Mouse (Mus musculus) CH12F3 (cell line): ENCODE results near the gene Wdr72.

Source experiments
- in situ Hi-C: fragments of 300-500 bp; cut with MboI; formaldehyde crosslinking; loops from 2 replicates; pipeline ENCODE4 v1.14.3; 2020; ENCODE audit warnings: low sequenced_read_pairs

Gene Wdr72

DNA sequence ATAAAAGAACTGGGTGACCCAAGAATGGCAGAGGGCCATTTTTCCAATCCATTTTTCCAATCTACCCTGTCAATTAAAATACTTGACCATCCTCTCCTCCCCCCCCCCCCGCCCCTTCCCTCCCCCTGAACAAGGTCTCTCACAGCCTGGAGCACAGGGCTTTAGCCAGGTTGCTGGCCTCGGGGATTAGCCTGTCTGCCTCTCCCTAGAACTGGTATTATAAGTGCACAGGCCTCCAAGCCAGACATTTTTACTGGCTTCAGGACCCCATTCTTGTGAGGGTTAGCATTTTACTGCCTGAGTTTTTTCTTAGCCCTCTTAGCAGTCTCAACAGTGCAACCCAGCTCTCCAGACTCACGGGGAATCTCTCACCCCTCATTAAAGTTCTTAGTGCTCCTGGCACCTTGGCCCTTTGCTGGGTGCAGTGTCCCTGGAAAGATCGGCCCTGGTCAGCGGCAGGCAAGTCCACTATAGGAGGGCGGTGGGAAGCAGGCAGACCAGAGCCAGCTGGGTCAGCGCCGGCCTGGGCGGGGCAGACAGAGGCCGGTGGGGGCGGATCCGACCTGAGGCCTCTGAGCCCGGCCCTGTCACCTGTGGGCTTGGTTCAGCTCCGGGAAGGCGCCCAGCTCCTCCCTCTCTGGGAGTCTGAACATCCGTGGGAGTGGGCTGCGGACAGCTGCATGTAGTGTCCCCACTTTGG is at the start of gene Wdr72:
Gene Wdr72, plus strand, starts transcription at position 596 of the 700 bp plus-strand sequence.
- in situ Hi-C loops, result no loop called here

DNA sequence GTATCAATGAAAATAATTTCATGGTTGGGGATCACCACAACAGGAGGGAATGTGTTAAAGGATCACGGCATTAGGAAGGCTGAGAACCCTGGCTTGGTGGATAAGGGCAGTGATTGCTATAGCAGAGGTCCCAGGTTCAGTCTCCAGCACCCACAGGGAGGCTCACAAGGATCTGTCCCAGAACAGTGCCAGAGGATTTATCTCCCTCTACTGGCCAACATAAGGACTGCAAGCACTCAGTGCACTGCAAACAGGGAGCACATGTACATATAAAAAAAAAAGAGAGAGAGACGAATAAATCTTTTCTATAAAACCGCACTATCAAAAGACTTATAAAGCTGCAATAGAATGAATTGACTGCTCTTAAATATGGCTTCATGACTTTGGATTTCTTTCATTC is 43.9 kb upstream of the Wdr72 start:
- in situ Hi-C loops, result no loop called here

DNA sequence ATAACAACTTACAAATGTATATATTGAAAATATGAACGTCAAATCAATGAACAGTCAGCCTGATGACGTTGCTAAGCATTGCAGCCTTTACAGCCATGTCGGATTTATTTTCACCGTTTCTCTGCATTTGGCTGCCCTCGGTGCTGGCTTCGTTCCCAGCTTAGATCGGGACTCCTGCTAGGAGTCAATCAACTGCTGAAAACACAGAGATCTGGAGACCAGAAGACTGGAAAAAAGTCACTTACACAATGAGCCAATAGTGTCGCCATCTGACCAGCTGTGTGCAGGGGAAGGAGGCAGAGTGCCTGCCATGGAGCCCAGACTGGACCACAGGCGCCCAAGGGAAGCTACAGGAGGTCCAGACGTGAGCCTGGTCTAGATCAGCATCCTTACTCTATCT is 43.4 kb upstream of the Wdr72 start:
- in situ Hi-C loops, result no loop called here

DNA sequence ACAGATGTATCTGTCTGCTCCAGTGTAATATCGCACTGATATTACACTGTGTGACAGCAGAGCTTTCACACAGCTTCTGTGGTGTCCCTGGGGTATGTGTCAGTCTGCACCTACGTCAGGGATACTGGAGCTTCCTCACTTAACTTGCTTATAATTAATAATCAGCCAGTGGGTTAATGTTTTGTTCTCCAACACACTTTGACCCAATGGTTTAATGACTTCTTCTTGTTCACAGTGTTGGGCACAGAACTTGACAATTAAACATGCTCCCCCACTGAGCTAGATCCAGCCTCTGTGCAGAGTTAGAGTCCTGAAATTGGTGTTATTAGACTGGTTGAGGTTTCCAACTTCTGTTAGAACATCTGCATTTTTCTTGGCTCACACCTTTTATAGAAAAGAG is 34.2 kb upstream of the Wdr72 start:
- in situ Hi-C loops, result no loop called here

DNA sequence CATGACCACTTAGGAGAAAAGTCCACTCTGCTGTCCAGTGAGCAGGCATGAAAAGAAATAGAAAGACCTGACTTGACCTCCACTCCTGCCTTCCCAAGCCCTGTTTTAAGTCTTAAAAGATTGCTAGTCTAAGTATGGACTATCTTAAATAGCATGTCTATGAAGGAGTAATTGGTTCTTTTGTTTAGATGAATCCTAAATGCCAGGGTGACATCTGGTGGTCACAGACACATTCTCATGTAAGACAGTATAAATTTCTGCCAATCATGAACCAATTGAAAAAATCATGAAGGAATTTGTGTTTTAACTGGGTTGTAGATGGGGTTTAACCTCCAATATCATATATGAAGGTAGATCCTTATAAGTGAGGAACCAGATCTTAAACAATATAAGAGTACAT is 31.7 kb upstream of the Wdr72 start:
- in situ Hi-C loops, result no loop called here

DNA sequence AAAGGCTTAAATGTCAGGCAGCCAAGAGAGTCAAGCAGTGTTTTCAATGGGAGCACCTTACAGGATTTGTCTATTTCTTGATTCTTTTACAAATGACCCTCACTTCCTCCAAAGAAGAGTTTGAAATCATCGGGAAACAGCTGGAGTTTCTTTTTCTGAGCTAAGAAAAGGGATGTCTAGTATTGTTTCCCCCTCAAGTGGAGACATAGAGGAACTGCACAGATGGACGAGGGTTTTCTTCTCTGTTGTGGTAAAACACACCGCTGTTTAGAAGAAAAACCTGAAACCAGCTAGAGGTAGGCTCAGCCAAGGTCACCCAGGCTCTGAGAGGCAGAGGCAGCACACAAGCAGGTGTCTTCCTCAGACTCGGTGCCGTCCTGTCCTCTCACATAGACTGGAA is 29.9 kb upstream of the Wdr72 start:
- in situ Hi-C loops, result no loop called here

DNA sequence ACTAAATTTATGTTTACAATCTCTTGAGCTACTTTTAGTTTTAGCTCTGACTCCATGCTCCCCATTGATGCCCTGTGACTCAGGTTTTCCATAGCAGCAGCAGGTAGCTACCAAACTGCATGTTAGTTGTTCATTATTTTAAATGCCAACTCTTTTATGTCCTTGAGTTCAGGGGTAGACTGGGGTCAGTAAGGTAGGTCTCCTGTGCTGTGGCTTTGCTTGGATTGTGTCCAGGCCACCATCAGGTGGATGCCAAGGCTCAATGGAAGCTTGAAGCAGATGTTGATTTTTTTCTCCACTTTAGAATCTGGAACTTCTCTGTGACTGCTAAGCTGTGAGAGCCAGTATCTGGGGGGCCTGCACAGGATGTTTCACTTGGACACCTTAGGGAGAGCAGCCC is 8.6 kb upstream of the Wdr72 start:
- in situ Hi-C loops, result no loop called here

DNA sequence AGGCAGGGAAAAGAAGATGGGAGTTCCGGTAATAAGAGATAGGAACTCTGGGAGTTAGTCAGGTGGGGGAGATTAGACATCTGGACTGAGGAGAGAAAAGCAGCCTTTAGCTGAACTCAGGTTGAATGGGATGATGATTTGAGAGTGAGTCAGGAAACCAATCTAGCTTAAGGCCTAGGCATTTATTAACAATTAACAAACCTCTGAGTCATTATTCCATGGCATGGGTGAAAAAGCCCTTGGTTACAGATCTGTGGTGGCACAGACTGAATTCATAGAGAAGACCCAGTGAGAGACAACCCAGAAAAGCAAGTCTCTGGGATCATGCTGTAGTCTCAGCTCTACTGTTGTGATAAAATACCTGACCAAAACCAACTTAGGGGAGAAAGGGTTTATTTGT is 7.5 kb upstream of the Wdr72 start:
- in situ Hi-C loops, result no loop called here

DNA sequence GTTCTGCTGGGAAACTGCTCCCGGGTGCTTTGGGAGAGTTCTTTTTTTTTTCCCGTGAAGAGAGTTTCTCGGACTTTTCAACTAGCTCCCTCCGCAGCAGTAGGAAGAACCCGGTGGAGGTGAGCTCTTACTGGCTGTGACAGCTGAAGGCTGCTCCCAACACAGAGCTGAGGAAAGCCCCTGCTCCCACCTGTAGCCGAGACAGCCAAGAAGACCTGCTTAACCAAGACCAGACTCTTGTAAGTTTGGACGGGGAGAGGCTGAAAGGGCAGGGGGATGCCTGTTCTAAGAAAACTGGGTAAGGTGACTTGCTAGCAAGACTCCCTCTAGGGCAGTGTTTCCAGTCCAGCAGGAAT is 283 bp downstream of the Wdr72 start:
- in situ Hi-C loops, result no loop called here

DNA sequence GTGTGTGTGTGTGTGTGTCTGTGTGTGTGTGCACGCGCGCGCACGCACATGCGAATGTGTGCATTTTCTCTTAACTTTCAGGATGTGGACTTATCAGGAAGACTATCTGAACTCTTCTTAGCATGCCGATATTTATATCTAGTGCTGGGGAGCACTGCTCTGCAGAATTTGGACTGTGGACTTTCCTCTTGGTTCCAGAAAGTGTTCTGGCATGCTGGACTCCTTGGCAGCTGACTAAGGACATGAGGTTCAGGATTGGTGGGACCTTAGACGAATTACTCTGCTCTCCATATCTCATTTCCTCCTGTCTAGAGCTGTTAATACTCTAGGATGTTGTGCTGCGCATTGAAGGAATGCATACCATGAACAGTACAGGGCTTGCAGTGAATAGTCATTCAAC is 2.4 kb downstream of the Wdr72 start:
- in situ Hi-C loops, result no loop called here

DNA sequence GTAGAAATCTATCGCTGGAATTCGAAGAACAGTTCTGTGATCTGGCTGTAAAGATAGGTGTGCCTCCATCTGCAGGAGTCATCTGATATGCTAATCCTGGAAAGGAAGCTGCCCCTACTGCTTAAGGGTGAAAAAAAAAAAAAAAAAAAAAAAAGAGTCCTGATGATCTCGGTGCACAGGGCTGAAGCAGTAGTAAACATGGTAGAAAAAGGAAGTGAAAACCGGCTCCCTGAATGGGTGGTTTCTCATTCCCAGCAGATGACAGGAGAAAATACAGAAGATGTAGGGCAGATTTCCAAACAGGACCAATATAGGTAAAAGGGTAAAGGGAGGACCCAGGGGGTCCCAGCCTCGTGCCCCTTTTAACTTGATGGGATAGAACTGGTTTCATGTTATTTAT is 16.1 kb downstream of the Wdr72 start:
- in situ Hi-C loops, result no loop called here

DNA sequence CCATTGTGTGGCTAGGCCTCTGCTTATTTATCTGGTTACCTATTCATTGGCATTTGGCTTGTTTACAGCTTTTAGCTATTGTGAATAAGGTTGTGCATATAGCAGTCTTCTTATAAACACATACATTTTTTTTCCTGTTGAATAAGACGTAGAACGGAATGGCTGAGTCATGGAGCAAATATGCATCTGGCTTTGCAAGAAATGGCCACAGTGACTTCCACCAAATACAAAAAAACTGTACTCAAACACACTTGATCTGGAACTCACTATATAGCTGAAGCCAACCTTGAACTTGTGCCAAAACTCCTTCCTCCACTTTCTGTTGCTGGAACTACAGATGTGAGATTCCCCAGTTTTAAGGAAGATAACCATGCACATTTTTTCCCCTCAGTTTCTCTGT is 23.9 kb downstream of the Wdr72 start:
- in situ Hi-C loops, result no loop called here

DNA sequence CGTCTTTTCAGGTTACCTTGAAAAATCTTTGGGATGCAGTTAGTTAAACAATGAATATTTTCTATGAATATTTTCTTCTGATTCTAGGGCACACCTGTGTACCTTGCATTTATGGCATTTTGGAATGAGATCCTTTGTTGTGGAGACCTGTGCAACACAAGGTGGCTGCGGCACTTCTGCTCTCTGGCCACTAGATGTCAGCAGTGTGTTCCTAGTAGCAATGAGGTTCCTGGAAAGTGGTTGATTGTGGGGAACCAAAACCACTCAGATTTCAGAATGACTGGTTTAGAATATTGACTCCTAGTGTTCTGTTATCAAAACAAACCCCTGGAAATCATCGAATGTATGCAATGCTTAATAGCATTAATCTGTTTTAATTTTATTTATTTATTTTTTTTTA is 31.7 kb downstream of the Wdr72 start:
- in situ Hi-C loops, result no loop called here

DNA sequence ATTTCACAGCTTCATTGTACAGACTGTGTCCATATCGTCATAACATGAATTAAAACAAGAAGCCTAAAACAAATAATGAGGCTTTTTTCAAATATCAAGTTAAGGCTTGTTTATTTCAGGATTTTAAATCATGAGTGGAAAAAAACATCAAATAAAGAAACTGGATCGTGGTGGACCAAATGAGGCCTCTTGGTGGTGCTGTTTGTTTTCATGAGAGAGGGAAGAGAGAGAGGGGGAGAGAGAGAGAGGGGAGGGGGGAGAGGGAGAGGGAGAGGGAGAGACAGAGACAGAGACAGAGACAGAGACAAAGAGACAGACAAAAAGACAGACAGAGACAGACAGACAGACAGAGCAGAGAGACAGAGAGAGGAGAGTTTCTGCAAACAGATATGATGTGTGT is 32.5 kb downstream of the Wdr72 start:
- in situ Hi-C loops, result no loop called here

DNA sequence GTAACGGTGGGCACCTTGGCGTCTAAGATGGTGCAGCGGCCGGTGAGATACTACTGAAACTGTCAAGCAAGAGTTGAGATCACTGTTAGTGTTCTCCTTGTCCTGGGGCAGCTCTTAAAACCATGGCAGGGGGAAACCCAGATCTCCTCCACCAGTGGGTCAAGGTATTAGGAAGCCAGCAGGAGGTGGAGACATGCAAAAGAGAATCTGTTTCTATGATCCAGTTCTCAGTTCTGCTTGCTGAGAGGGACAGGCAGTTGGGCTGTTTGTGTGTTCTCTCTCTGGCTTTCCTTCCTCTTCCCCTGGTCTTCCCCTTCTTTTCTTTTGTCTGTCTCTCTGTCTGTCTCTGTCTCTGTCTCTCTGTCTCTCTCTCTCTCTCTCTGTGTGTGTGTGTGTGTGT is 35.0 kb downstream of the Wdr72 start:
- in situ Hi-C loops, result no loop called here

DNA sequence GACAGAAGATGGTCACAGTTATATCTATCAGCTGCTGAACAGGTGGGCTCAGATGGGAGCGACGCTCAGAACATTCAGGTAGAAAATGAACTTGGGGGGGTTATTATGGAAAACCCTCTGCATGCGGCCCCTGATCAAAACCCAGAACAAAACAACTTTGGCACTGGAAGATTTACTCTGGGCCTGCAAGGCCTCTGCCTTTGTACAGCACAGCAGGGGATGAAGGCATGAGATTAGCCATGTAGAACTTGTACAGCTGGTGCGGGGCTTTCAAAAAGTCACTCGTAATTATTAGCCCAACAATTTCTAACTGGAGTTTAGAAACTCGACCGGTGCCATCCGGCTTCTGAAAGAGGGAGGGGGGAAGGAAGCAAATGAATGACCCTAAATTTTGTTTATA is 38.1 kb downstream of the Wdr72 start:
- in situ Hi-C loops, result no loop called here

DNA sequence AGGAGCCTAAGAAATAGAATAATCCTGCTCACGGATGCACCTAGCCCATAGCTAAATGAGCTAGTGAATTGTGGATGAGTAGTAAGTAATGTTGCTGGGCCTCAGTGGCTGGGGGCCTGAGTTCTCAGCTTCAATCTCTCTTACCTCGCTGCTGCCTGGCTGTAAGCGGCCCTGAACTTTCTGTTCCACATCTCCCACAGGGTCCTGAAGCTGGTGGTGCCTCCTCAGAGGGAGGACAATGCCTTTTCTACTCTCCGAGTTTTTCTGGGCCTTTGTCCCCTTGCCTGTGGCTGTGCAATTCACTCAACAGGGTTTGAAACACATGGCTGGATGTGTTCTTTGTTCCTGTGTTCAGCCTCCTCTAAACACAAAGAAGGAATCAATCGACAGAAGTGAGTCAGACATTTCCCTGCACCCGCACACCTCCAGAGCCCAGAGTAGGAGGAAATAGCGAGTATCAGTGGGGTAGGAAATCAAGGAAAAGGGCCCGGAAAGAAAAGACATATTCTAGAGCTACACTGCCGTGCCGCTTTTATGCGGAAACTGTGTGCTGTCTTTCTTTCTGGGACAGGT is 50.3 kb downstream of the Wdr72 start:
- in situ Hi-C loops, result no loop called here

DNA sequence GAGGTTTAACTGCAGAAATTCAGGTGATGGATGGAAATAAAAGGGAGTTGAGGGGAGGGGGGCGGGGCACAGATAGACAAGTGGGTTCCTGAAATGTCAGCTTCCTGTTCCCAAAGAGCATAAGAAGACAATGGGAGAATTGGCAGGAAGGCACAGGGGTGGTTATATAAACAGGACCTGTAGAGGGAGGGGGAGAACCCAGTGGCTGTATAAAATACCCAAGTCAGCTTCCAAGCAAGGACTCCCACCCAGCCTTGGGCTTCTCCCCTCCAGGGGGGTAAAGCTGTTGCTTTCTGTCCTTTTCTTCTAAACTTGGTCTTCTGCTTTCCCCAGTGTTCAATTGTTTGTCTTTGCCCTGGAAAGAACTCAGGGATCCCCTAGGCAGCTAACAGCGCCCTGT is 55.5 kb downstream of the Wdr72 start:
- in situ Hi-C loops, result no loop called here

DNA sequence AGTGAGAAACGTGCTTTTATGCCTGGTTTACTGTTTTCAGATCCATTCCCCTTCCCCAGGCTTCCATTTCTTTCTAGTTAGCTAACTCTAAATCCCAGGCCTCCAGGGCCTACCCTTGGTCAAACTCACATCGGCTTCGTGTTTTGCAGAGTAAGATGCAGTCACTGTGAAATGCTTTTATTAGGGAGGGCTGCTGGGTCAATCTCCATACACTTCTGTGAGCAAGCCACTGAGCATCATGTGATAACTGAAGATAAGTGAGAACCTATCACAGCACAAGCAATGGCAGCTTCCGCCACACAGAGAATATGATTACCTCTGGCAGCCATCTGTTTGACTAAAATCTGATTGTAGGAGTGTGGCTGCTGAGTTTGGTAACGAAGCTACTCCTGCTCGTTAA is 59.7 kb downstream of the Wdr72 start:
- in situ Hi-C loops, result no loop called here

DNA sequence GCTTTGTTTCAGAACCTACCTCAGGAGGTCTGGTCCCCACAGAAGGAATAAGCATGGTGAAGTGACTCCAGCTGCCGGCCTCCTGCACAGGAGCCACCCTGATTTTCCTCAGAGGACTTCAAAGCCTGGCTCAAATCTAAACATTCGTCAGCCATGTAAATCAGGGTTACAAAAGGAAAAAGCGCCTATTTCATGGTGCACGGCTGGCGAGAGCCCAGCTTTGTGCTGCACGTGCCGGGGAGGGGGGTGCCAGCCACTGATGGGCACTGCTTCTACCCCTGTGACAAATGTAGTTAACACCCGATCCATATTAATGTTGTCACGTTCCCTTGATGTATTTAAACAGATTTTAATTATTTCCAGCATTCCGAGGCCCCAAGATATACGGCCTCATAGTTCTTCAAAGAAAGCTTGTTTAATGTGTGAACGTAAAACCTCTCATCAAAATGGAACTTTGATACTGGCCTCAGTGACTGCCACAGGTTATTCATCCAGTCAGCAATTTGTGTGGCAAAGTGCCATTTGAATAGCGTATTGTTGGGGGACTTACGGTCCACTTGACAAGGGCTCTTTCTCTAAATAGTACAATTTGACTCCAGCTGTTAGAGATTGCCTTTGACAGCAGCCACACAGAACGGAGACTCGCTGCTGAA is 76.7 kb downstream of the Wdr72 start:
- in situ Hi-C loops, result no loop called here

DNA sequence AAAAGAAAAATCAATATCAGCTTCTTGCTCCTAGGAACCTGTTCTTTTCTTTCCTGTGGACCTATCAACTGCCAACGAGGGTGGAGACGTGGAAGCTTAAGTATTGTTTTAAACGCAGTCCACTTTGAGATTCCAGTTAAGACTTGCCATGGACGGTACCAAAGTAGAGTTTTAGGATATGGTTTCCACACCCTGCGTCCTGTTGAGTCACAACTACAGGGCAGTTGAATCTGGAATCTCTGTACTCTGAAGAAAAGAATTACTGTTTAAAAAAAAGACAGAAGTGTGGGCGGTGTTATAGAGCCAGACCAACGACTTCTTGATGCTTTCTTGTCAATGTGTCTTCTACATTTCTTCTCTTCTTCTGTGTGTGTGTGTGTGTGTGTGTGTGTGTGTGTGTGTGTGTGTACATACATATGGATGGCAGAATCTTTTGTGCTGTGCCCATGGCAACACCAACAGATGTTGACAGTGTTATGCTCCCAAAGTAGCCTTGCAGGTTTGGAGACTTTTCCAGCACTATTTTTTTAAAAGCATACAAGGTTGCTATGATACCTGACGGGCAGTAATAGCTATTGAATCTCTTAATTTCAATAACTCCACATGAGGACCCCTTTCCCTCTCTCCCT is 77.4 kb downstream of the Wdr72 start:
- in situ Hi-C loops, result no loop called here

DNA sequence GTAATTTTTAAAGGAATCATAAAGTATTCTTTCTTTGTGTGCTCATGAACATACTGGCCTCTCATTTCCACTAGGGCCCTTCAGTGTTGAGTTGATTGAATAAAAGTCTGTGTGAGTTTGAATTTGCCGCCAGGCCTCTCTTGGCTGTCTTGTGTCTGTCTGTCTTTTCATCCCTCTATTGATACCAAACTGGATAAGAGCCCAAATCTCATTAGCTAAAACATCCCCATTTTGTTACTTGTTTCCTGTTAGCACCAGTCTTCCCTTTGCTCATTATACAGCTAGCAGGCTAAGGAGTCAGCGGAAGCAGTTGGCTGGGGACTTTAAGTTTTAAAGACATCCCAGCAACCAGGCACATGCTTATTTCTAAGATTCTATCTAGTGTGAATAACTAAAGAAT is 84.7 kb downstream of the Wdr72 start:
- in situ Hi-C loops, result no loop called here
